Mouse (Mus musculus) lung, embryonic 16.5 days (tissue): ENCODE measurements around the gene Man1b1. TPM values are rescaled to one million over a fixed set of nuclear protein-coding genes. Genes with fewer than 3 reads are reported as not detected.
A peak's percentile ranks its signal among the peaks of the same experiment; 100 is the strongest.

Source experiments
- ATAC-seq: fragments of 200-750 bp; cut with Nextera tagmentation; 2 replicates; pipeline ENCODE4 v1.8.0; 2017; ENCODE audit warnings: low read depth, mild to moderate bottlenecking, moderate library complexity
- H3K27ac ChIP-seq: fragments of 300-500 bp; sonication (generic); 2 replicates; pipeline ENCODE4 v1.5.1; 2014; ENCODE audit warnings: mild to moderate bottlenecking, control low read depth, low read length
- H3K27me3 ChIP-seq: fragments of 300-500 bp; sonication (generic); 2 replicates; pipeline ENCODE4 v1.6.1; 2014; ENCODE audit warnings: low read depth, low read length, mixed read lengths; ENCODE audit not compliant: control insufficient read depth, insufficient read depth
- H3K36me3 ChIP-seq: fragments of 300-500 bp; sonication (generic); 2 replicates; pipeline ENCODE4 v1.6.1; 2014; ENCODE audit warnings: low read length; ENCODE audit not compliant: control insufficient read depth, insufficient read depth
- H3K4me1 ChIP-seq: fragments of 300-500 bp; sonication (generic); replicated peaks from 2 replicates; pipeline ENCODE4 v1.6.1; 2014; ENCODE audit warnings: low read length, mixed read lengths; ENCODE audit not compliant: control insufficient read depth, insufficient read depth
- H3K4me2 ChIP-seq: fragments of 300-500 bp; sonication (generic); 2 replicates; pipeline ENCODE4 v1.6.1; 2014; ENCODE audit warnings: low read depth, low read length, control low read depth
- H3K4me3 ChIP-seq: fragments of 300-500 bp; sonication (generic); 2 replicates; pipeline ENCODE4 v1.5.1; 2014; ENCODE audit warnings: mild to moderate bottlenecking, low read length, control low read depth
- H3K9ac ChIP-seq: fragments of 300-500 bp; sonication (generic); 2 replicates; pipeline ENCODE4 v1.6.1; 2014; ENCODE audit warnings: low read length, control low read depth
- H3K9me3 ChIP-seq: fragments of 300-500 bp; sonication (generic); 2 replicates; pipeline ENCODE4 v1.6.1; 2016; ENCODE audit warnings: low read length; ENCODE audit not compliant: control insufficient read depth
- WGBS: fragments of 180-500 bp; shearing (Covaris S2); extraction: QIAGEN DNeasy Blood & Tissue Kit; methylation state at CpG from one replicate; pipeline ENCODE4 v1.1.7; 2014; 5-methylcytosine and 5-hydroxymethylcytosine counted together
- polyA plus RNA-seq: library from polyadenylated mRNA; unstranded; fragments of >200 nt; fragmentation: Nextera tagmentation; extraction: Ambion mirVana; gene quantifications from 2 replicates; pipeline ENCODE4 v1.2.1, GENCODE M21; 2015

Gene Man1b1
- polyA plus RNA-seq, 1 experiment from 2014 or later, result 57.4 TPM

- H3K36me3 ChIP-seq, result no peaks in the 10 kb centered on the region
- peak overlapping the region; percentile 88 for H3K4me2 ChIP-seq
- H3K9ac ChIP-seq, result no peak overlapping the region; the same call in 1 of the 2 replicates
- WGBS, result 29% methylated on average over 3 of the region's 3 CpGs
- H3K4me3 ChIP-seq, result peak overlapping the region; percentile 52; the same call in 1 of the 2 replicates
- H3K27ac ChIP-seq, result no peak overlapping the region
- peaks cover 44% of the 10 kb centered on the region for H3K27me3 ChIP-seq
- no peak for ATAC-seq
- H3K4me1 ChIP-seq, result peaks cover 13% of the 10 kb centered on the region
- no peaks in the 10 kb centered on the region for H3K9me3 ChIP-seq
Observed at GRCm38 (mm10) chr2:25396597-25396983, 64.5 kb downstream of the Man1b1 start.

- no peak for ATAC-seq
- H3K9me3 ChIP-seq, result no peaks in the 10 kb centered on the region
- no peak overlapping the region for H3K4me3 ChIP-seq
- peaks cover 13% of the 10 kb centered on the region for H3K4me1 ChIP-seq
- H3K27me3 ChIP-seq, result peaks cover 48% of the 10 kb centered on the region
- WGBS, result 50% methylated on average over 1 of the region's 1 CpGs
- H3K9ac ChIP-seq, result no peak overlapping the region
- no peak overlapping the region for H3K4me2 ChIP-seq
- no peaks in the 10 kb centered on the region for H3K36me3 ChIP-seq
- no peak overlapping the region for H3K27ac ChIP-seq
Observed at GRCm38 (mm10) chr2:25397010-25397409, 64.9 kb downstream of the Man1b1 start.

- Histone ChIP-seq H3K27ac (no peak overlapping the region), H3K27me3 (peaks cover 59% of the 10 kb centered on the region), H3K4me3 (no peak overlapping the region), H3K4me2 (no peak overlapping the region), H3K9me3 (no peaks in the 10 kb centered on the region), H3K9ac (no peak overlapping the region), H3K36me3 (no peaks in the 10 kb centered on the region), H3K4me1 (peaks cover 15% of the 10 kb centered on the region)
- ATAC-seq, result no peak
- WGBS, result 87% methylated on average over 7 of the region's 7 CpGs
Observed at GRCm38 (mm10) chr2:25398065-25398464, 65.9 kb downstream of the Man1b1 start.

- Histone ChIP-seq H3K4me1 (peaks cover 18% of the 10 kb centered on the region), H3K27me3 (peaks cover 67% of the 10 kb centered on the region), H3K9ac (no peak within 1 kb of the TSS), H3K4me3 (no peak within 1 kb of the TSS), H3K4me2 (no peak within 1 kb of the TSS), H3K27ac (no peak within 1 kb of the TSS), H3K9me3 (no peaks in the 10 kb centered on the region), H3K36me3 (no peaks in the 10 kb centered on the region)
- 58% methylated on average over 8 of the region's 8 CpGs for WGBS
- ATAC-seq, result no peak
Observed at GRCm38 (mm10) chr2:25399051-25399450, 66.9 kb downstream of the Man1b1 start, which contains the start of gene Npdc1. Gene Npdc1, plus strand, starts transcription at chr2:25399351.

GRCm38 (mm10) chr2:25400291-25400690, 68.2 kb downstream of the Man1b1 start:
- ATAC-seq, result no peak
- no peak overlapping the region for H3K4me3 ChIP-seq

GRCm38 (mm10) chr2:25400764-25401163, 68.6 kb downstream of the Man1b1 start:
- 3% methylated on average over 17 of the region's 17 CpGs for WGBS
- Histone ChIP-seq H3K4me1 (peaks cover 10% of the 10 kb centered on the region), H3K9ac (no peak overlapping the region), H3K27me3 (peaks cover 63% of the 10 kb centered on the region), H3K4me3 (no peak overlapping the region), H3K27ac (no peak overlapping the region), H3K9me3 (no peaks in the 10 kb centered on the region), H3K4me2 (0 out of 2 replicates have a peak overlapping the region, but pooled peaks have one; percentile 16), H3K36me3 (no peaks in the 10 kb centered on the region)
- no peak for ATAC-seq

More at GRCm38 (mm10) chr2:25400291-25400690, 68.2 kb downstream of the Man1b1 start:
- Histone ChIP-seq H3K4me1 (peaks cover 14% of the 10 kb centered on the region), H3K27ac (no peak overlapping the region), H3K9ac (no peak overlapping the region), H3K9me3 (no peaks in the 10 kb centered on the region), H3K27me3 (peaks cover 67% of the 10 kb centered on the region), H3K36me3 (no peaks in the 10 kb centered on the region), H3K4me2 (0 out of 2 replicates have a peak overlapping the region, but pooled peaks have one; percentile 16)
- WGBS, result 19% methylated on average over 16 of the region's 16 CpGs

Other genes with a start within 250 kb of the Man1b1 start
- 1.7 and 2.6 TPM in 2 replicates for gene Noxa1, start 237.2 kb upstream of the Man1b1 start, polyA plus RNA-seq
- gene Nrarp, start 151.6 kb upstream of the Man1b1 start, polyA plus RNA-seq, result 9.8 and 10.0 TPM in 2 replicates
- 10.0 and 12.5 TPM in 2 replicates for gene Tor4a, start 135.5 kb upstream of the Man1b1 start, polyA plus RNA-seq
- 112 and 113 TPM in 2 replicates for gene Nelfb, start 120.8 kb upstream of the Man1b1 start, polyA plus RNA-seq
- gene Stpg3, start 117.7 kb upstream of the Man1b1 start, polyA plus RNA-seq, result 0.15 TPM in 1 of 2 replicates, not detected in the other
- 0.68 TPM in 1 of 2 replicates, not detected in the other for gene Fam166a, start 113.6 kb upstream of the Man1b1 start, polyA plus RNA-seq
- gene Tubb4b, start 107.6 kb upstream of the Man1b1 start, polyA plus RNA-seq, result 677 and 731 TPM in 2 replicates
- gene Slc34a3, start 98.0 kb upstream of the Man1b1 start, polyA plus RNA-seq, result not detected in 2 replicates
- gene Rnf224, start 95.6 kb upstream of the Man1b1 start, polyA plus RNA-seq, result not detected in 2 replicates
- gene Rnf208, start 90.1 kb upstream of the Man1b1 start, polyA plus RNA-seq, result 8.3 and 9.1 TPM in 2 replicates
- gene Cysrt1, start 89.9 kb upstream of the Man1b1 start, polyA plus RNA-seq, result 0.67 TPM in 1 of 2 replicates, not detected in the other
- gene AL732309.1, start 85.5 kb upstream of the Man1b1 start, polyA plus RNA-seq, result 4.5 and 5.9 TPM in 2 replicates
- gene Tmem203, start 76.9 kb upstream of the Man1b1 start, polyA plus RNA-seq, result 20.3 and 22.0 TPM in 2 replicates
- gene Tprn, start 69.7 kb upstream of the Man1b1 start, polyA plus RNA-seq, result 6.4 and 6.5 TPM in 2 replicates
- 219 and 232 TPM in 2 replicates for gene Ssna1, start 59.9 kb upstream of the Man1b1 start, polyA plus RNA-seq
- gene Anapc2, start 59.9 kb upstream of the Man1b1 start, polyA plus RNA-seq, result 136 and 137 TPM in 2 replicates
- gene Tmem210, start 44.2 kb upstream of the Man1b1 start, polyA plus RNA-seq, result not detected in 2 replicates
- 6.7 and 9.4 TPM in 2 replicates for gene Lrrc26, start 42.4 kb upstream of the Man1b1 start, polyA plus RNA-seq
- 0.44 and 0.84 TPM in 2 replicates for gene Grin1, start 13.2 kb upstream of the Man1b1 start, polyA plus RNA-seq
- 15.9 and 18.9 TPM in 2 replicates for gene Dpp7, start 24.0 kb downstream of the Man1b1 start, polyA plus RNA-seq
- gene Uap1l1, start 33.3 kb downstream of the Man1b1 start, polyA plus RNA-seq, result 18.8 and 20.2 TPM in 2 replicates
- gene Sapcd2, start 40.0 kb downstream of the Man1b1 start, polyA plus RNA-seq, result 39.0 and 39.3 TPM in 2 replicates
- 3.6 and 4.8 TPM in 2 replicates for gene Entpd2, start 63.5 kb downstream of the Man1b1 start, polyA plus RNA-seq
- gene Npdc1, start 67.0 kb downstream of the Man1b1 start, polyA plus RNA-seq, result 31.6 and 36.5 TPM in 2 replicates
- 0.10 and 0.15 TPM in 2 replicates for gene Fut7, start 90.9 kb downstream of the Man1b1 start, polyA plus RNA-seq
- 4.9 and 5.4 TPM in 2 replicates for gene Abca2, start 96.4 kb downstream of the Man1b1 start, polyA plus RNA-seq
- 139 and 180 TPM in 2 replicates for gene Clic3, start 124.5 kb downstream of the Man1b1 start, polyA plus RNA-seq
- 37.9 and 44.8 TPM in 2 replicates for gene Paxx, start 128.8 kb downstream of the Man1b1 start, polyA plus RNA-seq
- 10.7 and 16.5 TPM in 2 replicates for gene Ptgds, start 137.7 kb downstream of the Man1b1 start, polyA plus RNA-seq
- not detected in 2 replicates for gene Lcn12, start 161.6 kb downstream of the Man1b1 start, polyA plus RNA-seq
- gene Fbxw5, start 168.4 kb downstream of the Man1b1 start, polyA plus RNA-seq, result 80.8 and 81.1 TPM in 2 replicates
- 6.5 and 7.3 TPM in 2 replicates for gene C8g, start 169.4 kb downstream of the Man1b1 start, polyA plus RNA-seq
- 38.2 and 39.1 TPM in 2 replicates for gene Traf2, start 214.6 kb downstream of the Man1b1 start, polyA plus RNA-seq
- gene Edf1, start 225.5 kb downstream of the Man1b1 start, polyA plus RNA-seq, result 319 and 355 TPM in 2 replicates
- gene Mamdc4, start 242.5 kb downstream of the Man1b1 start, polyA plus RNA-seq, result 3.1 and 8.2 TPM in 2 replicates
- 164 and 167 TPM in 2 replicates for gene Phpt1, start 242.9 kb downstream of the Man1b1 start, polyA plus RNA-seq
- 0.21 TPM in 1 of 2 replicates, not detected in the other for gene Ajm1, start 249.4 kb downstream of the Man1b1 start, polyA plus RNA-seq